Mouse (Mus musculus) cerebellum, postnatal 10 days (tissue): Measurements from ENCODE around the gene Tmod1.

Source experiments
- DNase-seq, 2 experiments: peaks; one replicate each; pipeline ENCODE4 v3.0.0; 2021; ENCODE audit warnings: mixed read lengths in 2 of 2

Gene Tmod1

DNA sequence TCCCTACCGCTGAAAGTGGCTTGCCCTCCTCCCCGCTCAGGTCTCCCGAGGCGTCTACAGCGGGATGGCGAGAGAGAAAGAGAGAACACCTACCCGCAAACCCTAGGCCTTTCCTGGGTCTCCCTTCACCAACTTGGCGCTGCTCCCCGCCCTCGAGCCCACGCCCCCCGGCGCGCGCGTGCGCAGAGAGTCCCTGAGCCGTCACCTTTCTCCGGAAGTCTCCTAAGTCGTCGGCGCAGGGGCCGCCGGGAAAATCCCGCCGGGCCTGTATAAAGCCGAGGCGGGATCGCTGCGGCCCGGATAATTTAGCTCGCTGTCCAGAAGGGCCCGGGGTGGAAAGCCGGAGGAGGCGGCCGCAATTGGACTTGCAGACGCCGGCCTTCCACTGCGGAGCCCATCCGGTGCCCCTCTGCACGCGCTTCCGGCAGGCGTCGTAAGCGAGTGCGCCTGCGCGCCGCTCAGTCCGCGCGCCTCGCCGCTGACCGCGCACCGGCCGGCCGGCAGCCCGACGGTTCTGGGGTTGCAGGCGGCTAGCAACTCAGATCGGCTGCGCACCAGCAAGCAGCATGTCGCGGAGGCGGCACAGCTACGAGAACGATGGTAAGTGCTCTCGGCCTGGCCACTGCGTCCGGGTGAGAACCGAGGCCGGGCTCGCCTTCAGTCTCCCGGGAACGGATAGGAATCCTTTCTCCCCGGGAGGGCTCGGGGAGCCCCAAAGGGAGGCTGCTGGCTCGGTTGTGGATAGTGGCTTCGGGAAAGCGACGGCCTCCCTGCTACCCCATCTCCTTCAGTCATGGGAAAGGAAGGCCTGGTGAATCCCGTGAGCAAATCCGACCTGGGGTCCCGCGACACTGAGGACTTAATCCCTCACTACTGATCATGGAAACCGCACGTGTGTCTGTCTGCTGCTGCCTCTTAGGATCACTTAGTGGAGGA, 99.8 kb downstream of the Tmod1 start, which contains the start of the genes Ncbp1 and Tstd2:
Ncbp1 (plus strand) TSS at position 327 of the 936 bp plus-strand sequence.
Tstd2 (minus strand) TSS at position 408 of the 936 bp plus-strand sequence.
- DNase-seq, result peak; percentile 95 to 96

DNA sequence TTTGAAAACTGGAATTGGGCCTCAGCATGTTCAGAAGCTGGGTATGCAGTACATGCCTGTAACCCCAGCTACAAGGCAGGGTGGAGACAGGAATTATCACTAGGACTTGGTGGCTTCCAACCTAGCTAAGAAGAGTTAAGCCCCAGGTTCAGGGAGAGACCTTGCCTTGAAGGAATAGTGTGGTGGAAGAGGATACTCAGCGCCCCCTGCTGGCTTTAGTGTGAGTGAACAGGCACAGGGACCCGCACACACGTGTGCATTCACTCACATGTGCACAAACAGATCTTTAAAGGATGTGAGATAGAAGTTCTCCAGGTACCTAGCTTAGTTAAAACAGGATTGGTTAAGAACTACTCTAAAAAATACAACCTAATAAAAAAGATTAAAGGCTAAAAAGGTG, 105.6 kb downstream of the Tmod1 start:
- peak; percentile 32 to 39 for DNase-seq

DNA sequence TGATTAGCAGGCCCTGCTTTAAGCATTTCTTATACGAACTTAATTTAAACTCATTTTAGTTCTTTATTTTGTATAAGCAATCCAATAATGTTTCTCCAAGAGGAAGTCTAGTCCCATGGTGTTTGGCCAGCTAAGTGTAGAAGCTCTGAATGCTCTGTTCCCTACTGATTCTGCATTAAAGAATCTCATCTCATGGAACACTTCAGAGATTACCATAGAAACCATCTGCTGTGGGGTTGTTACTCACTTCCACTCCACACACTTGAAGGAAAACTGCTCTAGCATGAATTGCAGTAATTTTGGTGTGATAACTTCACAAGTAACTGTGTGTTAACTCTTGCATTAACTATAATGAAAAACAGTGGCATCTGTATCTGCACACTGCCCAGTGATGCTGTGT, 108.1 kb downstream of the Tmod1 start:
- DNase-seq, result no peak

DNA sequence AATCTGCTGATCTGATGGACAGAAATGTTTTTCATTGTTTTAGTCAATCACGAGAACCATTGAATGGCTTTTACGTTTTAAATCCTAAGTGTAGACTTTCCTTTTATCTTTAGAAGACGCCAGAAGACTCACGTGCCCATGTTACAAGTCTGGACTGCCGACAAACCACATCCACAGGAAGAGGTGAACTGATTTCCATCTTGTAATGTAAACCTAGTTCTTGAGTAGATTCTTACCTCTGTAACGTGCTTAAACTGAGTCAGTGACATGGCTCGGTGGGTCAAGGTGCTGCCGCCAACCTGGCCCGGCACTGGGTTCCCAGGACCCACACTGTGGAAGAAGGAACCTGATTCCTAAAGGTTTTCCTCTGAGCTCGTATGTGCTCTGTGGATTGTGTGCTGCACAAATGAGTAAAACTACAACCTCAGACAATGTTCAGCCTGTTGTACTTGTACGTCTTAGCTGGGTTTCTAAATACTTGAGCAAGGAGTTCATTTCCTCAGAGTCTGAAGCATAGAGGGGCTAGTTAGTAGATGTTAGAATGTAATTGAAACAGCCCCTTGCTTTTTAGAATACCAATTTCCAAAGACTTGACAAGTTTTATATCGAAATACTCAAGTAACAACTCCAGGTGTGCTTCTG, 113.3 kb downstream of the Tmod1 start:
- DNase-seq, result no peak

DNA sequence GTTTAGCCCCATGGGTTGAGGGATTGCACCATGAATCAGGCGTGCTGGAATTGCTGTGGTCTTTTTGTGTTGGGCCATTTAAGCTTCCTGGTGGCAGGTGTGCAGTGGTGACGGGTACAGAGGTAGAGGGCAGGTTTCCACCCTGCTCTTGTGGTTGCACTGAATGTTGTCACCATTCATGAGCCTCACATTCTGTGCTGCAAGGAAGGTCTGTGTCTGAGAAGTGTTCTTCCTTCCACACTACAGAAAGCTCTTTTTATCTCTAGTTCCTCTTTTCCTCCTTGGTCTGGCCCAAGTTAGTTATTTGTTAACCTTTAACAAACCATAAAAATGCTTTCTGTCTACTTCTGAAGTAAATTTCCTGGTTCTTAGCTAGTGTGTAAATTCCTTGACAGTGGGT, 125.3 kb downstream of the Tmod1 start:
- no peak for DNase-seq
